Mouse (Mus musculus): ENCODE results near the gene Itgb3. TPM values are rescaled to one million over a fixed set of nuclear protein-coding genes. Genes with fewer than 3 reads are reported as not detected.

The Itgb3 gene
- polyA plus RNA-seq, 1 experiment from 2014 or later: 16.0 TPM

DNA sequence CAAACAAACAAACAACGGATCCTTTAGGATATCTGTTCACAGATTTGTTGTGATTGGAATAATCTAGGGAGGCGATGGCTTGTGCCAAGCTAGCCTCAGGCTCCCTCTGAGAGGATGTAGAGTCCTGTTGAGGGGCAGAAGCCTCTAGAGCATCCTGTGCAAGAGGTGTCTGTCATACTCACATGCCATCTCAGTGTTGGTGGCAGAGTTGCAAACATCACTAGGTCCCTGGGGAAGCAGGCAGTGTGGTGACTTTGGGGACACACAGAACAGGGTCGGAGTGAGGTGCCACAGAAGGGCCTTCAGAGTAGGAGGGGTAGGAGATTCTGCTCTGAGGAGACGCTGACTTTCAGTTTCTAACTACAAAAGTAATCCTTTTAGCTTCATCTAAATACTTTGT, 1.9 kb downstream of the Itgb3 start:
- Histone ChIP-seq H3K4me2 (ENCODE audit: low read depth, low read length) (no peak overlapping the region), H3K4me3 (ENCODE audit: low read depth, low read length) (no peak overlapping the region), H3K27me3 (ENCODE audit: control insufficient read depth, insufficient read depth, low read depth, low read length) (peaks cover 30% of the 10 kb centered on the region)

DNA sequence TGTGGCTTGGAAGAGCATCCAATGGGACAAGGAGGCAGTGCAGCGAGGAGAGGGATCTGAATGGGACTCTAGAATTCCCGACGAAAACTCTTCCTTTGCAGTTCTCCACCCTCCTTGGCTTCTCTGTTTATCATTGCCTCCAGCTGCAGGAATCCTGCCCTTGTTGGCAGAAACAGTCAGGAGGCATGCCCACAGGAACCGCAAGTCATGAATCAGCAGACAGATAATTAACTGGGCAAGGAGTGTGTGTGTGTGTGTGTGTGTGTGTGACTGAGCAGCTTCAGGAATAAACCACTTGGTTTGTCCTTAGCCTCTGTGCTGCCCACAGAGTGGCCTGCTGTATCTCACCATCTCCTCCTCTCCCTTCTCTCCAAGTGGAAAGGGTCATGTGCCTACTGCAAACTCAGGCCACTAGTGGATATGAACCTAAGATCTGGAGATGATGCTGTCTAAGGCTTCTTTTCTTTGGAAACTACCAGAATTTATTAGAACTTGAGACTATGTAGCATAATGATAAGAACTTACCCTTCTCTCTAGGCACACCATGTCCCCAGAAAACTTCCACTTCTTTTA, 3.9 kb downstream of the Itgb3 start:
- no peak for ATAC-seq (ENCODE audit: low read depth)
- Histone ChIP-seq H3K9me3 (replicated peaks; ENCODE audit: control insufficient read depth, low read length) (no peaks in the 10 kb centered on the region), H3K4me3 (ENCODE audit: low read depth, low read length) (no peak overlapping the region), H3K27ac (ENCODE audit: low read length) (no peak overlapping the region), H3K4me1 (ENCODE audit: control insufficient read depth, low read depth, low read length) (peaks cover 4% of the 10 kb centered on the region), H3K9ac (ENCODE audit: low read depth, low read length) (no peak overlapping the region), H3K4me2 (ENCODE audit: low read depth, low read length) (no peak overlapping the region), H3K27me3 (ENCODE audit: control insufficient read depth, insufficient read depth, low read depth, low read length) (peaks cover 28% of the 10 kb centered on the region), H3K36me3 (ENCODE audit: control insufficient read depth, insufficient read depth) (no peaks in the 10 kb centered on the region)
- 10% methylated on average over 4 of the region's 4 CpGs for WGBS (ENCODE audit: insufficient replicate concordance)

More for the DNA sequence above, 1.9 kb downstream of the Itgb3 start:
- H3K9me3 ChIP-seq (replicated peaks; ENCODE audit: control insufficient read depth, low read length): no peaks in the 10 kb centered on the region
- no peak for ATAC-seq (ENCODE audit: low read depth)
- 35% methylated on average over 4 of the region's 4 CpGs for WGBS (ENCODE audit: insufficient replicate concordance)
- H3K27ac ChIP-seq (ENCODE audit: low read length): no peak overlapping the region
- H3K4me1 ChIP-seq (ENCODE audit: control insufficient read depth, low read depth, low read length): peaks cover 4% of the 10 kb centered on the region
- H3K9ac ChIP-seq (ENCODE audit: low read depth, low read length): no peak overlapping the region
- no peaks in the 10 kb centered on the region for H3K36me3 ChIP-seq (ENCODE audit: control insufficient read depth, insufficient read depth)

DNA sequence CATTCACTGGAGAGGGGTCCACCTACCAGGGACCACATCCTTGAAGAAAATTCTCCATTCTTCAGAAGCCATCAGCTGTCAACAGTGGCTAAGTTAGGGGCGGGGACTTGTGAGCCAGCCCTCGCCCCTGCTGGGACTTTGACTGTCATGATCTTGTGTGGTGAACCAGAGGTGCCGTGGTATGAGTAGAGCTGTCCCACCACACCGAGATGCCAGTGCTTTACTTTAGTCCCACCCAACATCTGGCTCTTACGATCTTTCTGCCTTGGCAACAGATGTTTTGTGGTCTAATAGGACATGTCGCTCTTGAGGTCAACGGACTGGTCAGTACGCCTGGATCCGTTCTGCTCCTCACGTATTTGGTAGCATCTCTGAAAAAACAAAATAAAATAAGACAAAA, 5.8 kb downstream of the Itgb3 start:
- H3K27me3 ChIP-seq (ENCODE audit: control insufficient read depth, insufficient read depth, low read depth, low read length): peaks cover 11% of the 10 kb centered on the region
- H3K4me1 ChIP-seq (ENCODE audit: control insufficient read depth, low read depth, low read length): peaks cover 4% of the 10 kb centered on the region
- H3K9me3 ChIP-seq (replicated peaks; ENCODE audit: control insufficient read depth, low read length): no peaks in the 10 kb centered on the region
- H3K4me3 ChIP-seq (ENCODE audit: low read depth, low read length): no peak overlapping the region
- H3K4me2 ChIP-seq (ENCODE audit: low read depth, low read length): no peak overlapping the region
- no peaks in the 10 kb centered on the region for H3K36me3 ChIP-seq (ENCODE audit: control insufficient read depth, insufficient read depth)
- no peak overlapping the region for H3K27ac ChIP-seq (ENCODE audit: low read length)
- H3K9ac ChIP-seq (ENCODE audit: low read depth, low read length): no peak overlapping the region
- WGBS (ENCODE audit: insufficient replicate concordance): 16% methylated on average over 10 of the region's 10 CpGs
- no peak for ATAC-seq (ENCODE audit: low read depth)

DNA sequence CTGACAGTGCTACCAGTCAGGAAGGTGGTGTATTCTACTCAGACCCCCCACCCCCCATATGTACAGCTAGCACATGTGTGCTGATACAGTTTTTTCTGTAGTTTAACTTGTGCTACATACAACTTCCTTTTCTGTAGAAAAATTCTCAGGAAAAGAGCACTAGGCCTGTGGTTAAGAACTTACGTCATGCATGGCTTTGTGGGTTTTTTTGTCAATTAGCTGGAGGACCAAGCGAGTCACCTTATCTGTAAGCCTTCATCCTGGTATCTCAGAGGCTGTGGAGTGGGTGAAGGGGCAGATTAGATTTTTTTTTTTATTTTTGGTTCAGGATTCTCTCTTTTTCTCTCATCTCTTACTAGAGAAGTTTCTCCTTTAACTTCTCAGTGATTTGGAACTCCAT, 6.3 kb downstream of the Itgb3 start:
- Histone ChIP-seq H3K4me2 (ENCODE audit: low read depth, low read length) (no peak overlapping the region), H3K9ac (ENCODE audit: low read depth, low read length) (no peak overlapping the region), H3K4me1 (ENCODE audit: control insufficient read depth, low read depth, low read length) (peaks cover 4% of the 10 kb centered on the region), H3K9me3 (replicated peaks; ENCODE audit: control insufficient read depth, low read length) (no peaks in the 10 kb centered on the region), H3K36me3 (ENCODE audit: control insufficient read depth, insufficient read depth) (no peaks in the 10 kb centered on the region), H3K4me3 (ENCODE audit: low read depth, low read length) (no peak overlapping the region), H3K27ac (ENCODE audit: low read length) (no peak overlapping the region), H3K27me3 (ENCODE audit: control insufficient read depth, insufficient read depth, low read depth, low read length) (peaks cover 5% of the 10 kb centered on the region)
- WGBS (ENCODE audit: insufficient replicate concordance): 12% methylated on average over 2 of the region's 2 CpGs
- ATAC-seq (ENCODE audit: low read depth): no peak

DNA sequence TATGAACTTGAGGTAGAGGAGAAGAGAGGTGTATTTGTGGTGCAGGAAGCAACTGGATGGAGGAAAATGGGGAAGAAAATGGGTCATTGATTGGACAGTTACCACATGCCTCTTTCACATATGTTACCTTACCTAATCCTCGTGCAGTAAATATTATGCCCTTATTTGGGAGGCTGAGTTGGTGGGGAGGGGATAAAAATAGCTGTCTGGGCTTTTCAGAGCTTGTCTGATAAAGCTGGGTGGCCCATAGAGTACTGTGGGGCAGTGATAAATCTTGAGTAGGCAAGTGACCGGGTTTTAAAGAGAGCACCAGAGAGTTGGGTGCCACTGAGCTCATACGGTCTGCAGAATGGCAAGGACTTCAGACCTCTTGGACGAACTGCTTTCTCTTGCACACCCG, 8.4 kb downstream of the Itgb3 start:
- Histone ChIP-seq H3K4me3 (ENCODE audit: low read depth, low read length) (no peak overlapping the region), H3K4me1 (ENCODE audit: control insufficient read depth, low read depth, low read length) (peaks cover 4% of the 10 kb centered on the region), H3K9ac (ENCODE audit: low read depth, low read length) (no peak overlapping the region), H3K9me3 (replicated peaks; ENCODE audit: control insufficient read depth, low read length) (no peaks in the 10 kb centered on the region), H3K36me3 (ENCODE audit: control insufficient read depth, insufficient read depth) (no peaks in the 10 kb centered on the region), H3K27me3 (ENCODE audit: control insufficient read depth, insufficient read depth, low read depth, low read length) (no peaks in the 10 kb centered on the region; the same call in 1 of the 2 replicates), H3K27ac (ENCODE audit: low read length) (no peak overlapping the region), H3K4me2 (ENCODE audit: low read depth, low read length) (no peak overlapping the region)
- no peak for ATAC-seq (ENCODE audit: low read depth)
- WGBS (ENCODE audit: insufficient replicate concordance): 28% methylated on average over 5 of the region's 5 CpGs

DNA sequence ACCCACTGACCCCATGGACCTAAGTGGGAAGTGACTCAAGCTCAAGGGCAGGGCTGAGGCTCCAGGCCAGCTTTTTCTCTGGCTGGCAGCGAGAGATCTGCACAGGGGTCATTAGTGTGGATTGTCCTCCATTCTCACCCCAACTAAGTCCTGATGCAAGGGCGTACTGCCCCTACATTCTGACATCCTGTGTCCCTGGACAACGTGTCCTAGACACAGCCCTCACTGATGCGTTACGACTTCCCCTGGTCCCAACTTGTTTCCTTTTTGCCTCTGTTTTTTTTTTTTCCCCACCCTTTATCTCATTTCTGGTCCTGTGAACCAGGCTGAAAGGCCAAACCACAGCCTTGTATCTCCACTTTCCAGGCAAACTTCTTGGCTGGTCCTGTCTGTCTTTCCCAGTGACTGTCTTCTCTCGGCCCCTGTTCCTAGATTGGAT, 10.9 kb downstream of the Itgb3 start:
- H3K4me1 ChIP-seq (ENCODE audit: control insufficient read depth, low read depth, low read length): peaks cover 3% of the 10 kb centered on the region
- ATAC-seq (ENCODE audit: low read depth): no peak
- no peaks in the 10 kb centered on the region for H3K36me3 ChIP-seq (ENCODE audit: control insufficient read depth, insufficient read depth)
- 18% methylated on average over 6 of the region's 6 CpGs for WGBS (ENCODE audit: insufficient replicate concordance)
- H3K9me3 ChIP-seq (replicated peaks; ENCODE audit: control insufficient read depth, low read length): no peaks in the 10 kb centered on the region
- H3K4me3 ChIP-seq (ENCODE audit: low read depth, low read length): no peak overlapping the region
- no peaks in the 10 kb centered on the region; the same call in 1 of the 2 replicates for H3K27me3 ChIP-seq (ENCODE audit: control insufficient read depth, insufficient read depth, low read depth, low read length)
- no peak overlapping the region for H3K4me2 ChIP-seq (ENCODE audit: low read depth, low read length)
- H3K27ac ChIP-seq (ENCODE audit: low read length): no peak overlapping the region
- no peak overlapping the region for H3K9ac ChIP-seq (ENCODE audit: low read depth, low read length)

DNA sequence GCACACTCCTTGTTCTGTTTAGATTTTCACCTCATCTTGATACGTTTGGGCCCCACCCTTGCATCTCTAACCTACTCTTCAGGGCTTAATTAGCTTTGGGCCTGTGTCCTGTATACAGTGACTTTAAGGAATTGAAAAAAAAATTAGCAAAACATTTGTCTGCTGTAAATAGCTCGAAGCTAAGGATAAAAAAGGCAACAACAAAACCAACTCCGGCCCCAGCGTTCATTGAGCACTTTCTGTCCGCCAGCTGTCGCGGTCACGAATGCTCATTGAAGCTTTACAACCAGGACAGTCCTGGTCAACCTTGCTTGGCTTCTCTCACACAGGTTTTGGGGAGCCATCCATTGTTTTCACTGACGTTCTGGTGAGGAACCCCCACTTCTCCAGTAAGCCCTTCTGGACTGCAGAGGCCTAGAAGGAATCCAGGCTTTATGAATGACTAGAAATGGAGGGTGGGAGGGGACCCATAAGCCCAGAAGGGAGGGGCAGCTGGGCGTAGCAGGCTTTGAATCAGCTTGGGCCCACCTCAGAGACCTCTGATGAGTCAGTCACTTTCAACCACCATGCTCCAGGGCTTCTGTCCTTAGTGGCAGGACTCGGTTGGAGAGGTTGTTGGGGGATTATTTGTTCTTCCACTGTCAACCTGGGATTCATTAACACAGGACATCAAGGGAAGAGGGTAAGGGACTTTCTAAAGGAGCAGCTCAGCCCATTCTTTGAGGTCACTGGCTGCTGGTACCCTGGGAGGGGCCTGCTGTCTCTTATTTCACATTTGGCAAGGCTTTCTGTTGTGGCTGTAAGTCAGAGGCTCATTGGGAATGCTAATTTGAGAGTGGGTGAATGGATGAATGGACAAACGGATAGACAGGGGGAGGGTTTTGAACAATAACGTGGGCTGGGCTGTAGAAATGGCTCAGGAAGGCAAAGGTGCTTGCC, 11.6 kb downstream of the Itgb3 start:
- no peak for ATAC-seq (ENCODE audit: low read depth)
- H3K9ac ChIP-seq (ENCODE audit: low read depth, low read length): no peak overlapping the region
- no peak overlapping the region for H3K4me3 ChIP-seq (ENCODE audit: low read depth, low read length)
- H3K27me3 ChIP-seq (ENCODE audit: control insufficient read depth, insufficient read depth, low read depth, low read length): no peaks in the 10 kb centered on the region
- WGBS (ENCODE audit: insufficient replicate concordance): 42% methylated on average over 13 of the region's 13 CpGs
- no peaks in the 10 kb centered on the region for H3K9me3 ChIP-seq (replicated peaks; ENCODE audit: control insufficient read depth, low read length)
- H3K27ac ChIP-seq (ENCODE audit: low read length): no peak overlapping the region
- no peaks in the 10 kb centered on the region; the same call in 1 of the 2 replicates for H3K4me1 ChIP-seq (ENCODE audit: control insufficient read depth, low read depth, low read length)
- H3K4me2 ChIP-seq (ENCODE audit: low read depth, low read length): no peak overlapping the region
- no peaks in the 10 kb centered on the region for H3K36me3 ChIP-seq (ENCODE audit: control insufficient read depth, insufficient read depth)

DNA sequence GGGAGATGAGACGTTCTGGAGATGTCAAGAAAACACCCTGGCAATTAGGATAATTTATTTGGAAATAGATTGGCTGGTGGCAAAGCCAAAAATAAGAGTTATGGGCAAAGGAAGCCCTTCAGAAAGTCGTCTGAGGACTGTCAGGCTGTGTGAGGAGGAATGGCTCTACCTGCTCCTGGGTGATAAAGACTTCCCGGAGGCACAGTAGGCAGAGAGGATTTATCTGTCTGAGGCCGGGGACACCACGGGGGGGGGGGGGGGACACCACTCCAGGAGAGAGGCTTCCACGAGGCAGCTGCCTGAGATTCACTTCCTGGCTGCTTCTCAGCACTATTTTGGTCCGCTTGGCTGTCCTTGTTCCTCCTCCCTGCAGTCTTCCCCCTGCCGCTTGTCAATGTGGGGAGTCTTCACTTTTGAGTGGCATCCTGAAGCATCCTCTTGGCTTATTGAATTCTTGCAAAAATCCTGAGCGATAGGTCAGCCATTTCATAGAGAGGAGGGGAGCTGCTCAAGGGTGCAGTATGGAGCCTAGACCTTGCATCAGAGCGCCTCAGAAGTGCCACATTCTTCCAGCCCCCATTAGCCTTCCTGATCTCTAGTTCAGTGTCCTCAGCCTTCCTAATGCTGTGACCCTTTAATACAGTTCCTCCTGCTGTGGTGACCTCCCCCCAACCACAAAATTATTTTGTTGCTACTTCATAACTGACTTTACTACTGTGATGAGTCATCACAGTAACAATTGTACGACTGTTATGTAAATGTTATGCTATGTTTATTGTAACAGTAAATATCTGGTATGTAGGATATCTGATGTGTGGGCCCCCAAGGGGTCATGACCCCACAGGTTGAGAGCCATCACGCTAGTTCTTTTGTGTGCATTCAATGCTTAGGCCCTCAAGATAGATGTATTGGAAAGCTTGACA, 14.5 kb downstream of the Itgb3 start:
- Histone ChIP-seq H3K9me3 (replicated peaks; ENCODE audit: control insufficient read depth, low read length) (no peaks in the 10 kb centered on the region), H3K9ac (ENCODE audit: low read depth, low read length) (no peak overlapping the region), H3K4me2 (ENCODE audit: low read depth, low read length) (no peak overlapping the region), H3K36me3 (ENCODE audit: control insufficient read depth, insufficient read depth) (no peaks in the 10 kb centered on the region), H3K27ac (ENCODE audit: low read length) (no peak overlapping the region), H3K27me3 (ENCODE audit: control insufficient read depth, insufficient read depth, low read depth, low read length) (no peaks in the 10 kb centered on the region), H3K4me1 (ENCODE audit: control insufficient read depth, low read depth, low read length) (peaks cover 5% of the 10 kb centered on the region; the same call in 1 of the 2 replicates), H3K4me3 (ENCODE audit: low read depth, low read length) (no peak overlapping the region)
- no peak; the same call in 1 of the 2 replicates for ATAC-seq (ENCODE audit: low read depth)
- 20% methylated on average over 11 of the region's 12 CpGs for WGBS (ENCODE audit: insufficient replicate concordance)
